Mouse (Mus musculus): ENCODE data around the gene Hs6st1. TPM values are rescaled to one million over a fixed set of nuclear protein-coding genes. Genes with fewer than 3 reads are reported as not detected.
"Not testable (repeated sequence)": the region's sequence is repeated elsewhere in the genome, so short reads cannot be mapped to it uniquely, and the experiment has no call there.

The Hs6st1 gene
- 33.8 and 35.0 TPM in 2 replicates for polyA plus RNA-seq (2012; rRNA removed)

GRCm38 (mm10) chr1:36068076-36068475 is at the start of gene Hs6st1:
Gene Hs6st1 (plus strand): TSS chr1:36068400.
- peaks cover 24% of the 10 kb centered on the region for H3K4me1 ChIP-seq (ENCODE audit: control insufficient read depth, insufficient read depth, low read length)
- DNase-seq = peak; percentile 89
- TF ChIP-seq CTCF (IDR thresholded peaks at IDR 0.05; ENCODE audit: insufficient read depth, low read length) (no peak), POLR2A (IDR thresholded peaks at IDR 0.05; ENCODE audit: borderline replicate concordance, extremely low read depth, low read depth, low read length) (peak; percentile 46; the same call in 1 of the 2 replicates)
- 1% methylated on average over 53 of the region's 55 CpGs for WGBS
- H3K4me3 ChIP-seq (replicated peaks; ENCODE audit: extremely low read depth, low read depth, low read length) = peak within 1 kb of the TSS; percentile 61

GRCm38 (mm10) chr1:36018617-36019016 is 49.6 kb upstream of the Hs6st1 start:
- no peak for TF ChIP-seq POLR2A (IDR thresholded peaks at IDR 0.05; ENCODE audit: borderline replicate concordance, extremely low read depth, low read depth, low read length)
- no peak for TF ChIP-seq CTCF (IDR thresholded peaks at IDR 0.05; ENCODE audit: insufficient read depth, low read length)
- WGBS = 84% methylated on average over 4 of the region's 4 CpGs
- no peak for DNase-seq
- Histone ChIP-seq H3K4me1 (ENCODE audit: control insufficient read depth, insufficient read depth, low read length) (no peaks in the 10 kb centered on the region), H3K4me3 (replicated peaks; ENCODE audit: extremely low read depth, low read depth, low read length) (no peak overlapping the region)

GRCm38 (mm10) chr1:36019161-36019560 is 49.0 kb upstream of the Hs6st1 start:
- no peak for DNase-seq
- Histone ChIP-seq H3K4me1 (ENCODE audit: control insufficient read depth, insufficient read depth, low read length) (no peaks in the 10 kb centered on the region), H3K4me3 (replicated peaks; ENCODE audit: extremely low read depth, low read depth, low read length) (no peak overlapping the region)
- TF ChIP-seq CTCF (IDR thresholded peaks at IDR 0.05; ENCODE audit: insufficient read depth, low read length) = no peak
- TF ChIP-seq POLR2A (IDR thresholded peaks at IDR 0.05; ENCODE audit: borderline replicate concordance, extremely low read depth, low read depth, low read length) = no peak
- WGBS = 90% methylated on average over 2 of the region's 2 CpGs

- 95% methylated on average over 4 of the region's 4 CpGs for WGBS
These were observed 47.9 kb upstream of the Hs6st1 start for GRCm38 (mm10) chr1:36020315-36020714.

GRCm38 (mm10) chr1:36030421-36030821 is 37.8 kb upstream of the Hs6st1 start:
- TF ChIP-seq CTCF (IDR thresholded peaks at IDR 0.05; ENCODE audit: insufficient read depth, low read length) = no peak
- no peak for TF ChIP-seq POLR2A (IDR thresholded peaks at IDR 0.05; ENCODE audit: borderline replicate concordance, extremely low read depth, low read depth, low read length)
- DNase-seq = peak; percentile 37
- Histone ChIP-seq H3K4me1 (ENCODE audit: control insufficient read depth, insufficient read depth, low read length) (peaks cover 3% of the 10 kb centered on the region; the same call in 1 of the 2 replicates), H3K4me3 (replicated peaks; ENCODE audit: extremely low read depth, low read depth, low read length) (no peak overlapping the region)
- WGBS = 26% methylated on average over 10 of the region's 10 CpGs

More at GRCm38 (mm10) chr1:36020315-36020714, 47.9 kb upstream of the Hs6st1 start:
- DNase-seq = no peak
- TF ChIP-seq CTCF (IDR thresholded peaks at IDR 0.05; ENCODE audit: insufficient read depth, low read length) (no peak), POLR2A (IDR thresholded peaks at IDR 0.05; ENCODE audit: borderline replicate concordance, extremely low read depth, low read depth, low read length) (no peak)
- Histone ChIP-seq H3K4me3 (replicated peaks; ENCODE audit: extremely low read depth, low read depth, low read length) (no peak overlapping the region), H3K4me1 (ENCODE audit: control insufficient read depth, insufficient read depth, low read length) (no peaks in the 10 kb centered on the region)

GRCm38 (mm10) chr1:36038769-36039168 is 29.4 kb upstream of the Hs6st1 start:
- 53% methylated on average over 8 of the region's 8 CpGs for WGBS
- no peak for TF ChIP-seq POLR2A (IDR thresholded peaks at IDR 0.05; ENCODE audit: borderline replicate concordance, extremely low read depth, low read depth, low read length)
- TF ChIP-seq CTCF (IDR thresholded peaks at IDR 0.05; ENCODE audit: insufficient read depth, low read length) = no peak
- no peak for DNase-seq
- no peak overlapping the region for H3K4me3 ChIP-seq (replicated peaks; ENCODE audit: extremely low read depth, low read depth, low read length)
- H3K4me1 ChIP-seq (ENCODE audit: control insufficient read depth, insufficient read depth, low read length) = no peaks in the 10 kb centered on the region

- Histone ChIP-seq H3K4me1 (ENCODE audit: control insufficient read depth, insufficient read depth, low read length) (no peaks in the 10 kb centered on the region), H3K4me3 (replicated peaks; ENCODE audit: extremely low read depth, low read depth, low read length) (no peak overlapping the region)
- TF ChIP-seq POLR2A (IDR thresholded peaks at IDR 0.05; ENCODE audit: borderline replicate concordance, extremely low read depth, low read depth, low read length) = no peak
- no peak for TF ChIP-seq CTCF (IDR thresholded peaks at IDR 0.05; ENCODE audit: insufficient read depth, low read length)
- 77% methylated on average over 3 of the region's 3 CpGs for WGBS
- no peak for DNase-seq
These were observed 26.1 kb upstream of the Hs6st1 start for GRCm38 (mm10) chr1:36042072-36042471.

- not testable (repeated sequence) for H3K4me3 ChIP-seq (replicated peaks; ENCODE audit: extremely low read depth, low read depth, low read length); DNase-seq; H3K4me1 ChIP-seq (ENCODE audit: control insufficient read depth, insufficient read depth, low read length)
- WGBS = 92% methylated on average over 5 of the region's 5 CpGs
These were observed 24.4 kb upstream of the Hs6st1 start for GRCm38 (mm10) chr1:36043793-36044192.

- no peak for DNase-seq
- TF ChIP-seq POLR2A (IDR thresholded peaks at IDR 0.05; ENCODE audit: borderline replicate concordance, extremely low read depth, low read depth, low read length) (no peak), CTCF (IDR thresholded peaks at IDR 0.05; ENCODE audit: insufficient read depth, low read length) (no peak)
- Histone ChIP-seq H3K4me3 (replicated peaks; ENCODE audit: extremely low read depth, low read depth, low read length) (no peak overlapping the region), H3K4me1 (ENCODE audit: control insufficient read depth, insufficient read depth, low read length) (no peaks in the 10 kb centered on the region)
- WGBS = 93% methylated on average over 4 of the region's 4 CpGs
These were observed 23.9 kb upstream of the Hs6st1 start for GRCm38 (mm10) chr1:36044288-36044687.

GRCm38 (mm10) chr1:36052672-36053071 is 15.5 kb upstream of the Hs6st1 start:
- WGBS = 59% methylated on average over 5 of the region's 5 CpGs
- TF ChIP-seq POLR2A (IDR thresholded peaks at IDR 0.05; ENCODE audit: borderline replicate concordance, extremely low read depth, low read depth, low read length) = no peak
- no peak for TF ChIP-seq CTCF (IDR thresholded peaks at IDR 0.05; ENCODE audit: insufficient read depth, low read length)
- Histone ChIP-seq H3K4me3 (replicated peaks; ENCODE audit: extremely low read depth, low read depth, low read length) (no peak overlapping the region), H3K4me1 (ENCODE audit: control insufficient read depth, insufficient read depth, low read length) (no peaks in the 10 kb centered on the region)
- DNase-seq = no peak
